Mouse (Mus musculus): ENCODE measurements around the gene DXBay18.
"Not testable (repeated sequence)": the region's sequence is repeated elsewhere in the genome, so short reads cannot be mapped to it uniquely, and the experiment has no call there.

- not testable (repeated sequence) for TF ChIP-seq POLR2A (IDR thresholded peaks at IDR 0.05; ENCODE audit: low read depth, low read length); EP300 (IDR thresholded peaks at IDR 0.05; ENCODE audit: low read length); CTCF (conservative IDR thresholded peaks at IDR 0.05 in 1 of 2, IDR thresholded peaks at IDR 0.05 in 1 of 2; ENCODE audit: low read depth in 2 of 2, low read length in 2 of 2); MAX (IDR thresholded peaks at IDR 0.05; ENCODE audit: low read length); IRF4 (IDR thresholded peaks at IDR 0.05; ENCODE audit: low read depth, low read length); TCF12 (IDR thresholded peaks at IDR 0.05; ENCODE audit: low read depth, low read length); MAFK (IDR thresholded peaks at IDR 0.05; ENCODE audit: insufficient replicate concordance, low read length); SIN3A (IDR thresholded peaks at IDR 0.05; ENCODE audit: low read length); ETS1 (conservative IDR thresholded peaks at IDR 0.05; ENCODE audit: low read depth, low read length); KAT2A (IDR thresholded peaks at IDR 0.05; ENCODE audit: insufficient replicate concordance, low read length); BHLHE40 (IDR thresholded peaks at IDR 0.05; ENCODE audit: low read depth, low read length); RCOR1 (conservative IDR thresholded peaks at IDR 0.05; ENCODE audit: low read depth, low read length); ZNF384 (IDR thresholded peaks at IDR 0.05; ENCODE audit: low read depth, low read length)
These were observed 6.0 kb downstream of the DXBay18 start for GRCm38 (mm10) chrX:73143218-73143618.

All from CH12.LX (cell line).